In genomic region chr3:121927601-121928000, GRCm38 (mm10) we compare ENCODE assay signal across 28 mouse cellular contexts. TPM values are rescaled to one million over a fixed set of nuclear protein-coding genes. Genes with fewer than 3 reads are reported as not detected.
DNase-seq lines count a peak whose midpoint lies in the region; ATAC-seq and TF ChIP-seq lines count a peak whose summit lies in the region.
"Had no signal": no experiment of that assay in that cellular context is flagged by ENCODE, and none has a peak within 500 bp of the region (broad histone marks: within the 10 kb centered on the region; RNA-seq: fewer than 3 reads in every experiment).

No protein-coding gene starts in this region.

- no peaks in the 10 kb centered on the region for H3K27me3 ChIP-seq in embryonic facial prominence, embryonic 14.5 days (replicated peaks; ENCODE audit: control insufficient read depth, insufficient read depth, low read length)
- H3K27me3 ChIP-seq in embryonic facial prominence, embryonic 10.5 days (replicated peaks; ENCODE audit: low read depth, poor library complexity, severe bottlenecking): no peaks in the 10 kb centered on the region
- no peaks in the 10 kb centered on the region for H3K27me3 ChIP-seq in limb, embryonic 14.5 days (ENCODE audit: control insufficient read depth, insufficient read depth, low read length)
- no peaks in the 10 kb centered on the region for H3K27me3 ChIP-seq in limb, embryonic 10.5 days (ENCODE audit: low read depth, poor library complexity, severe bottlenecking)
- H3K27me3 ChIP-seq: CH12.LX; embryonic facial prominence, embryonic 12.5 days; embryonic facial prominence, embryonic 15.5 days; forebrain, embryonic 12.5 days had no signal

- peak; percentile 53; the same call in 1 of the 2 replicates for ATAC-seq in embryonic facial prominence, embryonic 14.5 days (ENCODE audit: low read depth)
- ATAC-seq in limb, embryonic 14.5 days (ENCODE audit: low FRiP score, low read depth): no peak; the same call in 1 of the 2 replicates
- ATAC-seq: CD4-positive, CD25-positive, alpha-beta regulatory T cell, adult 4 months; forebrain, embryonic 14.5 days; forebrain, embryonic 16.5 days had no signal

- no peak overlapping the region for H3K4me2 ChIP-seq in embryonic facial prominence, embryonic 14.5 days (ENCODE audit: low read depth, low read length)
- no peak overlapping the region for H3K4me2 ChIP-seq in limb, embryonic 14.5 days (replicated peaks; ENCODE audit: low read depth, low read length, severe bottlenecking)
- H3K4me2 ChIP-seq: embryonic facial prominence, embryonic 12.5 days; embryonic facial prominence, embryonic 15.5 days; forebrain, embryonic 12.5 days had no signal

- no peaks in the 10 kb centered on the region for H3K36me3 ChIP-seq in embryonic facial prominence, embryonic 14.5 days (ENCODE audit: control insufficient read depth, insufficient read depth, low read length)
- no peaks in the 10 kb centered on the region for H3K36me3 ChIP-seq in embryonic facial prominence, embryonic 10.5 days (replicated peaks)
- H3K36me3 ChIP-seq in limb, embryonic 14.5 days (ENCODE audit: control insufficient read depth, insufficient read depth, low read length): no peaks in the 10 kb centered on the region
- no peaks in the 10 kb centered on the region for H3K36me3 ChIP-seq in limb, embryonic 10.5 days
- H3K36me3 ChIP-seq: embryonic facial prominence, embryonic 12.5 days; embryonic facial prominence, embryonic 15.5 days; forebrain, embryonic 10.5 days; forebrain, embryonic 12.5 days; G1E had no signal

- no peak overlapping the region for H3K4me3 ChIP-seq in embryonic facial prominence, embryonic 14.5 days (ENCODE audit: low read depth, low read length)
- H3K4me3 ChIP-seq in embryonic facial prominence, embryonic 10.5 days: no peak overlapping the region
- H3K4me3 ChIP-seq in limb, embryonic 14.5 days (replicated peaks; ENCODE audit: low read length): no peak overlapping the region
- no peak overlapping the region for H3K4me3 ChIP-seq in limb, embryonic 10.5 days
- H3K4me3 ChIP-seq: embryonic facial prominence, embryonic 12.5 days; embryonic facial prominence, embryonic 15.5 days; erythroblast, embryonic 14.5 days; forebrain, embryonic 10.5 days; forebrain, embryonic 12.5 days had no signal

- peaks cover 5% of the 10 kb centered on the region; the same call in 1 of the 2 replicates for H3K9me3 ChIP-seq in embryonic facial prominence, embryonic 14.5 days (ENCODE audit: control insufficient read depth, low read length)
- H3K9me3 ChIP-seq in embryonic facial prominence, embryonic 10.5 days: no peaks in the 10 kb centered on the region
- H3K9me3 ChIP-seq in limb, embryonic 14.5 days (ENCODE audit: control insufficient read depth, low read length): no peaks in the 10 kb centered on the region
- no peaks in the 10 kb centered on the region for H3K9me3 ChIP-seq in limb, embryonic 10.5 days (replicated peaks)
- H3K9me3 ChIP-seq: embryonic facial prominence, embryonic 12.5 days; embryonic facial prominence, embryonic 15.5 days; forebrain, embryonic 10.5 days; forebrain, embryonic 12.5 days; G1E had no signal

- DNase-seq in embryonic facial prominence, embryonic 14.5 days (ENCODE audit: low spot score): no peak
- no peak for DNase-seq in embryonic facial prominence, embryonic 10.5 days (ENCODE audit: low spot score)
- peak; percentile 43 for DNase-seq in limb, embryonic 14.5 days (ENCODE audit: low spot score)
- DNase-seq in limb, embryonic 10.5 days (ENCODE audit: low spot score): no peak
- peak; percentile 36 for DNase-seq in retina, postnatal 1 day
- no peak for DNase-seq in retina, embryonic 14.5 days (ENCODE audit: low spot score)
- no peak for DNase-seq in gastrocnemius, adult 8-10 months (ENCODE audit: low spot score in 2 of 2)
- DNase-seq: adrenal gland, adult 2 months; adrenal gland, postnatal 10 days; adrenal gland, postnatal 25 days; B cell, adult 2 months; cerebellum, adult 11 months; cerebellum, adult 18-20 months; cerebellum, adult 8-10 months; cerebellum, adult 9-11 months; cerebellum, postnatal 14 days; cerebellum, postnatal 36 days; embryo, embryonic 11 days had no signal

- H3K4me1 ChIP-seq in embryonic facial prominence, embryonic 14.5 days (ENCODE audit: control insufficient read depth, insufficient read depth, low read length): no peaks in the 10 kb centered on the region
- H3K4me1 ChIP-seq in embryonic facial prominence, embryonic 10.5 days: no peaks in the 10 kb centered on the region
- no peaks in the 10 kb centered on the region for H3K4me1 ChIP-seq in limb, embryonic 14.5 days (ENCODE audit: control insufficient read depth, insufficient read depth, low read length)
- no peaks in the 10 kb centered on the region for H3K4me1 ChIP-seq in limb, embryonic 10.5 days
- H3K4me1 ChIP-seq: embryonic facial prominence, embryonic 12.5 days; forebrain, embryonic 10.5 days; forebrain, embryonic 12.5 days had no signal

- no peak for TF ChIP-seq POLR2A in limb, embryonic 14.5 days (IDR thresholded peaks at IDR 0.05; ENCODE audit: borderline replicate concordance, extremely low read depth, insufficient read depth, insufficient read length)

- WGBS in embryonic facial prominence, embryonic 14.5 days: 69% methylated on average over 3 of the region's 3 CpGs
- WGBS in embryonic facial prominence, embryonic 10.5 days: 91% methylated on average over 3 of the region's 3 CpGs
- 82% methylated on average over 3 of the region's 3 CpGs for WGBS in limb, embryonic 14.5 days
- WGBS in limb, embryonic 10.5 days: 87% methylated on average over 3 of the region's 3 CpGs

- no peak overlapping the region for H3K9ac ChIP-seq in embryonic facial prominence, embryonic 14.5 days (ENCODE audit: low read depth, low read length)
- H3K9ac ChIP-seq in limb, embryonic 14.5 days (ENCODE audit: low read depth, low read length, severe bottlenecking): no peak overlapping the region
- H3K9ac ChIP-seq: embryonic facial prominence, embryonic 12.5 days; embryonic facial prominence, embryonic 15.5 days; forebrain, embryonic 12.5 days had no signal

- H3K27ac ChIP-seq in embryonic facial prominence, embryonic 14.5 days (replicated peaks; ENCODE audit: low read depth, low read length): no peak overlapping the region
- no peak overlapping the region for H3K27ac ChIP-seq in embryonic facial prominence, embryonic 10.5 days (replicated peaks)
- H3K27ac ChIP-seq in limb, embryonic 14.5 days (replicated peaks; ENCODE audit: low read depth, low read length): no peak overlapping the region
- H3K27ac ChIP-seq in limb, embryonic 10.5 days: no peak overlapping the region
- H3K27ac ChIP-seq: embryonic facial prominence, embryonic 12.5 days; embryonic facial prominence, embryonic 15.5 days; forebrain, embryonic 10.5 days; forebrain, embryonic 12.5 days had no signal

RNA-seq across cellular contexts. Expression of gene Arhgap29, which starts 24.7 kb away (rescaled TPM):
- 75.2 and 82.0 TPM in 2 replicates for polyA plus RNA-seq in embryonic facial prominence, embryonic 14.5 days (2014; fragmentation: Nextera tagmentation; extraction: Ambion mirVana)
- polyA plus RNA-seq in embryonic facial prominence, embryonic 10.5 days (2016; fragmentation: Nextera tagmentation; extraction: Ambion mirVana): 40.9 and 46.9 TPM in 2 replicates
- 42.0 and 47.4 TPM in 2 replicates for polyA plus RNA-seq in limb, embryonic 14.5 days (2012; rRNA removed)
- polyA plus RNA-seq in limb, embryonic 14.5 days (2014; fragmentation: Nextera tagmentation; extraction: Ambion mirVana): 65.0 and 66.9 TPM in 2 replicates
- 32.0 and 39.7 TPM in 2 replicates for polyA plus RNA-seq in limb, embryonic 10.5 days (2016; fragmentation: Nextera tagmentation; extraction: Ambion mirVana)
- 10 to 100 TPM in 3 of 4 experiments, 1 to 10 TPM in 1; 8.9 to 12.8 (median 10.7) TPM for total RNA-seq in gastrocnemius, adult 8-10 months (2022)
- polyA plus RNA-seq: erythroblast, embryonic 14.5 days had no signal

Comparison
In these comparisons a context has a peak if more than half of its experiments do, and no peak if none do; other contexts are left out.
1. DNase-seq: peak in limb, embryonic 14.5 days (single experiment) and retina, postnatal 1 day (single experiment); none in embryonic facial prominence, embryonic 14.5 days (single experiment), embryonic facial prominence, embryonic 10.5 days (single experiment), limb, embryonic 10.5 days (single experiment), retina, embryonic 14.5 days (single experiment) and gastrocnemius, adult 8-10 months (0 of 2).